In the genomic region with DNA sequence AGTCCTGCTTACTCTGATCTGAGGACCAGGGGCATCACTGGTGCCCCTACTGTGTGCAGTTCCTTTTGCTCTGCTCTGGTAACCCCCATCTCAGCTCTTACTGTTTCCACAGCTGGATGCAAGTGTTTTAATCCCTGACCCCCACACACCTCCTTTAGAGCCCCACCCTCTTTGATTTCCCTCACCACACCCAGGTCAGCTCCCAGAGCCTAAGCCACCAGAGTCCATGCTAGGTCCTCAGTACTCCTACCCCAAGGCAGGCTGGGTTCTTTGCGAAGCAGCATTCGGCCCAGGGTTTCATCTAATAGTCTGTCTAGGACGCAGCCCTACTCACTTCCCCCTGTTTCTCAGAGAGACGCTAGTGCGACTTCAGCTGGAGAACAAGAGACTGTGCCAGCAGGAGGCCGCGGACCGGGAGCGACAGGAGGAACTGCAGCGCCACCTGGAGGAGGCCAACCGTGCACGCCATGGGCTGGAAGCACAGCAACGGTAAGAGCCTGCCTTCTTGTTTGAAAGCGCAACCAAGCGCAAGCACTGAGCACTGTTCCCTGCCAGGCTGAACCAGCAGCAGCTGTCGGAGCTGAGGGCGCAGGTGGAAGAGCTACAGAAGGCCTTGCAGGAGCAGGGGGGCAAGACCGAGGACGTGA, we compare ENCODE assay signal across 8 mouse cellular contexts. TPM values are rescaled to one million over a fixed set of nuclear protein-coding genes. Genes with fewer than 3 reads are reported as not detected.
DNase-seq lines count a peak whose midpoint lies in the region; ATAC-seq lines count a peak whose summit lies in the region.

No protein-coding gene starts in this region.

- H3K4me1 ChIP-seq in limb, embryonic 13.5 days, result peaks cover 15% of the 10 kb centered on the region; the same call in 1 of the 2 replicates
- H3K4me1 ChIP-seq in midbrain, embryonic 16.5 days (ENCODE audit: control insufficient read depth, insufficient read depth, low read length), result peaks cover 5% of the 10 kb centered on the region; the same call in 1 of the 2 replicates

- H3K27ac ChIP-seq in limb, embryonic 13.5 days, result no peak overlapping the region
- no peak overlapping the region for H3K27ac ChIP-seq in midbrain, embryonic 16.5 days (ENCODE audit: low read length)

- H3K9ac ChIP-seq in limb, embryonic 13.5 days, result peak overlapping the region; percentile 48
- peak overlapping the region; percentile 41; the same call in 1 of the 2 replicates for H3K9ac ChIP-seq in midbrain, embryonic 16.5 days (ENCODE audit: low read depth, low read length)

- 8% methylated on average over 19 of the region's 19 CpGs for WGBS in limb, embryonic 13.5 days
- WGBS in midbrain, embryonic 16.5 days, result 1% methylated on average over 19 of the region's 19 CpGs

- peak; percentile 69 for DNase-seq in ovary, adult 18-20 months (ENCODE audit: low spot score)
- no peak for DNase-seq in ovary, postnatal 10 days (ENCODE audit: low spot score)
- DNase-seq in embryo, embryonic 9.5 days (ENCODE audit: extremely low spot score), result peak; percentile 89
- DNase-seq in kidney, adult 11 months, result peak; percentile 77
- peak; percentile 88 to 89 for DNase-seq in spleen, postnatal 36 days (ENCODE audit: low spot score in 2 of 2)

- H3K4me2 ChIP-seq in limb, embryonic 13.5 days (replicated peaks), result peak overlapping the region; percentile 36
- peak overlapping the region; percentile 21 for H3K4me2 ChIP-seq in midbrain, embryonic 16.5 days (ENCODE audit: low read length)

- H3K4me3 ChIP-seq in limb, embryonic 13.5 days, result no peak overlapping the region
- H3K4me3 ChIP-seq in midbrain, embryonic 16.5 days (ENCODE audit: low read depth, low read length), result no peak overlapping the region

- peaks cover 25% of the 10 kb centered on the region for H3K27me3 ChIP-seq in limb, embryonic 13.5 days
- H3K27me3 ChIP-seq in midbrain, embryonic 16.5 days (ENCODE audit: control insufficient read depth, insufficient read depth, low read depth, low read length), result peaks cover 3% of the 10 kb centered on the region; the same call in 1 of the 2 replicates

- peak; percentile 99 for ATAC-seq in granulocyte monocyte progenitor cell, adult 5-6 weeks (replicated peaks; ENCODE audit: poor library complexity, severe bottlenecking)
- ATAC-seq in limb, embryonic 13.5 days (ENCODE audit: low FRiP score, low read depth), result peak; percentile 78
- ATAC-seq in midbrain, embryonic 16.5 days, result peak; percentile 52; the same call in 1 of the 2 replicates

- no peaks in the 10 kb centered on the region for H3K9me3 ChIP-seq in limb, embryonic 13.5 days
- H3K9me3 ChIP-seq in midbrain, embryonic 16.5 days (replicated peaks; ENCODE audit: control insufficient read depth, low read length, poor library complexity, severe bottlenecking), result no peaks in the 10 kb centered on the region

- peaks cover 15% of the 10 kb centered on the region for H3K36me3 ChIP-seq in limb, embryonic 13.5 days
- peaks cover 8% of the 10 kb centered on the region for H3K36me3 ChIP-seq in midbrain, embryonic 16.5 days (ENCODE audit: control insufficient read depth, insufficient read depth, low read length)

RNA-seq across cellular contexts. Expression of a gene that starts 7.4 kb away (rescaled TPM):
- 5.2 and 6.1 TPM in 2 replicates for total RNA-seq in granulocyte monocyte progenitor cell, adult 5-6 weeks (2014; fragmentation: Nextera tagmentation)
- total RNA-seq in granulocyte monocyte progenitor cell, adult 5-6 weeks (2017), result 5.7 and 8.2 TPM in 2 replicates
- polyA plus RNA-seq in limb, embryonic 13.5 days (2015; fragmentation: Nextera tagmentation; extraction: Ambion mirVana), result 18.6 and 18.8 TPM in 2 replicates
- 39.3 and 43.8 TPM in 2 replicates for polyA plus RNA-seq in midbrain, embryonic 16.5 days (2015; fragmentation: Nextera tagmentation; extraction: Ambion mirVana)

RNA-seq across cellular contexts. Expression of a gene that starts 16.6 kb away (rescaled TPM):
- total RNA-seq in granulocyte monocyte progenitor cell, adult 5-6 weeks (2014; fragmentation: Nextera tagmentation), result not detected in 2 replicates
- total RNA-seq in granulocyte monocyte progenitor cell, adult 5-6 weeks (2017), result not detected in 2 replicates
- polyA plus RNA-seq in limb, embryonic 13.5 days (2015; fragmentation: Nextera tagmentation; extraction: Ambion mirVana), result not detected in 2 replicates
- not detected in 2 replicates for polyA plus RNA-seq in midbrain, embryonic 16.5 days (2015; fragmentation: Nextera tagmentation; extraction: Ambion mirVana)

RNA-seq across cellular contexts. Expression of a gene that starts 19.3 kb away (rescaled TPM):
- total RNA-seq in granulocyte monocyte progenitor cell, adult 5-6 weeks (2014; fragmentation: Nextera tagmentation), result 3.3 and 14.2 TPM in 2 replicates
- total RNA-seq in granulocyte monocyte progenitor cell, adult 5-6 weeks (2017), result 39.6 and 46.0 TPM in 2 replicates
- polyA plus RNA-seq in limb, embryonic 13.5 days (2015; fragmentation: Nextera tagmentation; extraction: Ambion mirVana), result 8.2 and 8.4 TPM in 2 replicates
- polyA plus RNA-seq in midbrain, embryonic 16.5 days (2015; fragmentation: Nextera tagmentation; extraction: Ambion mirVana), result 5.3 TPM in 2 replicates

RNA-seq across cellular contexts. Expression of a gene that starts 27.3 kb away (rescaled TPM):
- total RNA-seq in granulocyte monocyte progenitor cell, adult 5-6 weeks (2014; fragmentation: Nextera tagmentation), result 73.1 and 73.3 TPM in 2 replicates
- total RNA-seq in granulocyte monocyte progenitor cell, adult 5-6 weeks (2017), result 74.5 and 91.2 TPM in 2 replicates
- polyA plus RNA-seq in limb, embryonic 13.5 days (2015; fragmentation: Nextera tagmentation; extraction: Ambion mirVana), result 132 TPM in 2 replicates
- 148 and 149 TPM in 2 replicates for polyA plus RNA-seq in midbrain, embryonic 16.5 days (2015; fragmentation: Nextera tagmentation; extraction: Ambion mirVana)

RNA-seq across cellular contexts. Expression of a gene that starts 28.2 kb away (rescaled TPM):
- total RNA-seq in granulocyte monocyte progenitor cell, adult 5-6 weeks (2014; fragmentation: Nextera tagmentation), result 116 and 172 TPM in 2 replicates
- 91.3 and 148 TPM in 2 replicates for total RNA-seq in granulocyte monocyte progenitor cell, adult 5-6 weeks (2017)
- 90.9 and 93.2 TPM in 2 replicates for polyA plus RNA-seq in limb, embryonic 13.5 days (2015; fragmentation: Nextera tagmentation; extraction: Ambion mirVana)
- polyA plus RNA-seq in midbrain, embryonic 16.5 days (2015; fragmentation: Nextera tagmentation; extraction: Ambion mirVana), result 47.9 and 51.3 TPM in 2 replicates
